Mouse (Mus musculus): ENCODE data around the gene Grin2a.
"Not testable (repeated sequence)": the region's sequence is repeated elsewhere in the genome, so short reads cannot be mapped to it uniquely, and the experiment has no call there.

The Grin2a gene

DNA sequence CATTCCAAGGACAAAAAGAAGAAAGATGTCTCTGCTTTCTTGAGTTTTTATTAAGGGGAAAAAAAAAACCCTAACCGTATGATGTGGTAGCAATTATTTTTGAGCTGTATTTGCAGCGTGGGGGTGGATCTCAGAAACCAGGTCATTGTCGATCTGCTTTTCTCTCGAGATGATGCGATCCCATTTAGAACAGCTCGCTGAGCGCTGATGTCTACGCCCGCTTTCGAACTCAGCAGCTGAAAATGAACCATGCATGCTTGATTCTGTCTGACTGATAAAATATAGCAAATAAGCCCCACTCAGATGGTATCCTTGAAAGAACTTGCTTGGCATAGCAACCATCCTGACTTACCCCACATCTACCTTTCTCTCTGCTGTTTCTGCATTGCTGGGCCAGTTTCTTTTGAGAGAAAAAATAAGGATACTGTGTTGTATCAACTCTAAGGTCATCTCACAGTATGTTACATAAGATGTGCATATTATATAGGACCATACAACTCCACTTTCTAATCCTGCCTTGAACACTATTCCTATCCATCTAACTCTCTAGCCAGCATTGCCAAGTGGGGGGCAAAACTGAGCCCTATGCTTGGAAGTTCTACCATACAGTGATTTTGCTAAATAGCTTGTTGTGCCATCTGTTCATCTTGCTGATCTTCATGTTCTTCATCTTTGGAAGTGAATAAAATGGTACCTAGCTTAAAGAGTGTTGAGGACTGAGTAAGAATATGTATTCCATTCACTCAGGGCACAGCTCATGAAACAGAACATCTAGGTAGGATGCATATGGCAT, 369.5 kb downstream of the Grin2a start:
- no peak for DNase-seq (ENCODE audit: low read depth, low spot score)

- no peak for DNase-seq (ENCODE audit: low read depth, low spot score)
These were observed 371.0 kb downstream of the Grin2a start for GRCm38 (mm10) chr16:9624346-9624745.

GRCm38 (mm10) chr16:9618206-9618605, 377.2 kb downstream of the Grin2a start:
- no peak for DNase-seq (ENCODE audit: low read depth, low spot score)

DNA sequence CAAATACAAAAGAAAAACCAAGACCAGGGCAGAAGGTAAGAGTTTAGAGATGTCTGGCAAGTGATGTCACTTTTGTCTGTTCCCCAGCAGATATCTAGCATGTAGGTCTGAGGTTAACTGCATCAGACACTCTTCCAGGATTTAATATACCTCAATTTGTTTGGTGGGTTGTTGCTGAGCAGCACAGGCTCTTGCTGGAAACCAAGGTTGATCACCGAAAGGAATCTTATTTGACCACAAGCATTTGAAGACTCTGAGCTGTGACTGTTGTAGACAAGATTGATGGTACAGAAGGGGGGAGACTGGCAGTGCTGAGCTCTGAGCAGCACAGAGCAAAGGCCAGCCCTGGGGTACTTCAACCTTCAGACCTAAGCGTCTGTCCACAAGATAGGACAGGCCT, 378.1 kb downstream of the Grin2a start:
- DNase-seq (ENCODE audit: low read depth, low spot score) = no peak

DNA sequence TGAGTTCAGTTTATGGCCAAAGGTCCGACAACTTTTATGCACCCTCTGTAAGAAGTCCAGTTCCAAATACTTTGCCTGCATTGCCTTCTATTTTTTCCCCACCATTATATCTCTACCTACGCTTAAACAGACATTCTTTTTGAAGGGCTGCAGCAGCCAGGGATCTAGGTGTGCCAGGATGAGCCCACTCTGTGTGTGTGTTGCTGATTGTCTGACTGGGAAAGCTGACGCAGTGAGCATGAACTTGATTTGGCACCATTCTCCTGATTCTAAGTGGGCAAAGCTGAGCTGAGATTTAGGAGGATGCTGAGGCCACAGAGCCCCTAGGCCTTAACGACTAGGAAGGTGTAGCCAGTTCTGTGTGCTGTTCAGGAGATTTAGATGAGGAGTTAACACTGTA, 378.6 kb downstream of the Grin2a start:
- DNase-seq (ENCODE audit: low read depth, low spot score) = no peak

GRCm38 (mm10) chr16:9612596-9612995, 382.8 kb downstream of the Grin2a start:
- not testable (repeated sequence) for DNase-seq (ENCODE audit: low read depth, low spot score)

GRCm38 (mm10) chr16:9607432-9607831, 387.9 kb downstream of the Grin2a start:
- DNase-seq (ENCODE audit: low read depth, low spot score) = no peak

- DNase-seq (ENCODE audit: low read depth, low spot score) = no peak
These were observed 391.4 kb downstream of the Grin2a start for GRCm38 (mm10) chr16:9603983-9604382.

- DNase-seq (ENCODE audit: low read depth, low spot score) = no peak
These were observed 392.8 kb downstream of the Grin2a start for GRCm38 (mm10) chr16:9602579-9602978.

- no peak for DNase-seq (ENCODE audit: low read depth, low spot score)
These were observed 406.2 kb downstream of the Grin2a start for GRCm38 (mm10) chr16:9589176-9589575.

DNA sequence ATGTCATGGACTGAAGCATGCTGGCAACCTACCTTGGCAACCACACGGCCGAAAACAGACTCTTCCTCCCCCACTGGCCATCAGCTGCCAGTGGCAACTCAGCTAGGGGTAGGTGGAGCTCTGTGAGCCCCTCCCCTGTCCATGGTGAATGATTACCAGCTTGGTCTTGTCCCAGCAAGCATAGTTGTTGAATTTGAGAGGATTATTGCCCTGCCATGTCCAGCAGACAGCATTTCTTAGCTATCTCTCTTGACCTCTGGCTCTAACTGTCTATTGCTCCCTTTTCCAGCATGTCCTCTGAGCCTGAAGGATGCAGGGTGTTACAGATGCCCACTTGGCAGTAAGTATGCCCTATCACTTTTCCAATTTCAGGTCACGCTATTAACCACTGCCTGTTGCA, 406.9 kb downstream of the Grin2a start:
- no peak for DNase-seq (ENCODE audit: low read depth, low spot score)

- no peak for DNase-seq (ENCODE audit: low read depth, low spot score)
These were observed 411.4 kb downstream of the Grin2a start for GRCm38 (mm10) chr16:9583981-9584380.

DNA sequence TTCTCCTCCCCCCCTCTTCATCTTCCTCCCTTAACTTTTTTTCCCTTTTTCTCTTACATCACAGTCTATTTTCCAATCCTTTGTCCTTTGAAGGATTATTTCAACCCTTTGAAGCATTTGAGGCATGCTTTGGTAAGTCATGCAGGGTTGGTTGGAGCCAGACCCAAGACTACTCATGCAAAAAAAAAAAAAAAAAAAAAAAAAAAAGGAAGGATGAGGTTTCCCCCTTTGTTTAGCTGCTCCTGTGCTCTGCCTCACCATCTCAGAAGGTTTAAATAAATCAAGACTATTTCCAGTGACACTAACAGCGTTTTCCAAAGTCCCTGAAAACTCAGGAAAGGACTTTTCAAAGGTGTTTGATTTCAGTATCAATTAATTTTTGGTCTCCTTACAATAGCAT, 423.6 kb downstream of the Grin2a start:
- DNase-seq (ENCODE audit: low read depth, low spot score) = no peak

DNA sequence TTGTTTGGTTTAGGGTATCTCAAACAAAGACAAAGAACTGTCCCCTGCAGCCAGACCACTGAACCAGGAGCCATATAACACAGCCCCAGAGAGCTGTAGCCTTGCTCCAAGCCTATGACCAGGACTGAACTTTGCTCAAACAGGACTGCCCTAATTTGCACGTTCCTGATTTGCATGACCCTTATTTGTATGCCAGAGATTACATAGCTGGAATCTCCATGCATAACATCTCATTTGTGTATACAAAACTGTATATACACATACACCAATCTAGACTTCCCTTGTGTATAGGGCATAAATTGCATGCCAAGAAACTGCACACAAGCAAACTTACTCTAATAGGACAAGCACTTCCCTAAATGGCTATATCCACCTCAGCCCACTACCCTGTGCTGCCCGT, 428.1 kb downstream of the Grin2a start:
- no peak for DNase-seq (ENCODE audit: low read depth, low spot score)

DNA sequence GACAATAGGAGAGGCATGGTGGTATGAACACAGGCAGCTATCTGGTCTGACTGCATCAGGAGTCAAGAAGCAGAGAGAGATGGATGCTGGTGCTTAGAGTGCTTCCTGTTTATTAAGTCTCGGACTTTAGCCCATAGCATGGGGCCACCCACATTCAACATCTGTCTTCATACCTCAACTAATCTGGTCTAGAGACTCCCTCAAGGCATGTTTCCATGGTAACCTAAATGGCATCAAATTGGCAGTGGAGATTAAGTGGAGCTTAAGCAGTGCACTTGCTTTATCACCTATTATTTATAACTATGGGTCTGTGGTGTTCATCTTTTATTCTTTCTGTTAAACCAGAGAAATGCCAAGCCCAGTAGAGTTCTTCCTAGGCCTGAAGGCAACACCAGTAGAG, 433.5 kb downstream of the Grin2a start:
- no peak for DNase-seq (ENCODE audit: low read depth, low spot score)

GRCm38 (mm10) chr16:9535196-9535595, 460.2 kb downstream of the Grin2a start:
- DNase-seq (ENCODE audit: low read depth, low spot score) = no peak

GRCm38 (mm10) chr16:9533564-9534332, 461.6 kb downstream of the Grin2a start:
- no peak for DNase-seq (ENCODE audit: low read depth, low spot score)

GRCm38 (mm10) chr16:9532843-9533532, 462.4 kb downstream of the Grin2a start:
- DNase-seq (ENCODE audit: low read depth, low spot score) = no peak

DNA sequence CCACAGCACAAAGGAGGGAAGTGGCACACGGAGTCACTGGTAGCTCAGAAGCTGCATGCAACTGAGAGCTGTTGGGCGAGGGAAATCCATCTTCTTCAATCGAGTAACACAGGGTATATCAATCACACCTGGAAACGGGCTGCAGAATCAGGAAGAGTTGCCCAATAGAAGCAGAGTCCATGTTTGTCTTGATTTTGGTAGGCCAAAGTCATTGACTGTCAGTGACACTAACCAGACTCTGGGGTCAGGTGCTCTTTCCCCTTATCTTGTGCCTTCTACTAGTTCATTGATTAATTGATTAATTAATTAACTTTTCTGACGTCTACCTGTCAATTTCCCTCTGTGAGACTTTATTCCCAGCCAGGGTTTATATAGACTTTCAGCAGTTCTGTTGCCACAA, 468.1 kb downstream of the Grin2a start:
- no peak for DNase-seq (ENCODE audit: low read depth, low spot score)

DNA sequence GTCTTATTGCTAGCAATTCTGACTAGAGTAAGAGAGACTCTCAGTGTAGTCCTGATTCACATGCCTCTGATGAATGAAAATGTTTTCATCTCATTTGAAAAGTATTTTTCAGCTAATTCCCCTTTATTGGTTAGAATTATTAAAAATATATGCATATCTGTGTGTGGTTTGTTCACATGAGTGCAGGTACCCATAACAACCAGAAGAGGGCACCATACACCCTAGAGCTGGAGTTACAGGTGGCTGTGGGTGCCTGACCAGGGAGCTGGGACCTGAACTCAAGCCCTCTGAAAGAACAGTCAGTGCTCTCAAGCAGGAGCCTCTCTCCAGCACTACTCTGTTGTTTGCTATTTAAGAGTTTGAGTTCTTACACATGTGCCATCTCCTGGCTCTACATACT, 472.0 kb downstream of the Grin2a start:
- DNase-seq (ENCODE audit: low read depth, low spot score) = no peak
